Mouse (Mus musculus) hindbrain, embryonic 10.5 days (tissue): ENCODE measurements around the gene Ago1. TPM values are rescaled to one million over a fixed set of nuclear protein-coding genes. Genes with fewer than 3 reads are reported as not detected.

ENCODE experiments used
- DNase-seq: peaks from one replicate; pipeline ENCODE4 v3.0.0-alpha.2; 2017; ENCODE audit warnings: low spot score
- H3K27ac ChIP-seq: fragments of 300-500 bp; sonication (generic); 2 replicates; pipeline ENCODE4 v1.5.1; 2016; ENCODE audit warnings: mild to moderate bottlenecking, moderate library complexity
- H3K27me3 ChIP-seq: fragments of 300-500 bp; sonication (generic); 2 replicates; pipeline ENCODE4 v1.6.1; 2016; ENCODE audit warnings: mild to moderate bottlenecking; ENCODE audit not compliant: poor library complexity, insufficient read depth, severe bottlenecking
- H3K36me3 ChIP-seq: fragments of 300-500 bp; sonication (generic); 2 replicates; pipeline ENCODE4 v1.6.1; 2016; ENCODE audit warnings: mild to moderate bottlenecking, moderate library complexity
- H3K4me1 ChIP-seq: fragments of 300-500 bp; sonication (generic); replicated peaks from 2 replicates; pipeline ENCODE4 v1.6.1; 2016; ENCODE audit warnings: mild to moderate bottlenecking
- H3K4me3 ChIP-seq: fragments of 300-500 bp; sonication (generic); 2 replicates; pipeline ENCODE4 v1.5.1; 2016; ENCODE audit warnings: mild to moderate bottlenecking, moderate library complexity
- H3K9me3 ChIP-seq: fragments of 300-500 bp; sonication (generic); 2 replicates; pipeline ENCODE4 v1.6.1; 2016; ENCODE audit warnings: mild to moderate bottlenecking, moderate library complexity
- WGBS: fragments of 180-500 bp; shearing (Covaris S2); methylation state at CpG from one replicate; pipeline ENCODE4 v1.1.7; 2016; 5-methylcytosine and 5-hydroxymethylcytosine counted together
- polyA plus RNA-seq: library from polyadenylated mRNA; unstranded; fragments of >200 nt; fragmentation: Nextera tagmentation; extraction: Ambion mirVana; gene quantifications from 2 replicates; pipeline ENCODE4 v1.2.1, GENCODE M21; 2016

Gene Ago1
- polyA plus RNA-seq, 1 experiment from 2014 or later, result 13.2 TPM

DNA sequence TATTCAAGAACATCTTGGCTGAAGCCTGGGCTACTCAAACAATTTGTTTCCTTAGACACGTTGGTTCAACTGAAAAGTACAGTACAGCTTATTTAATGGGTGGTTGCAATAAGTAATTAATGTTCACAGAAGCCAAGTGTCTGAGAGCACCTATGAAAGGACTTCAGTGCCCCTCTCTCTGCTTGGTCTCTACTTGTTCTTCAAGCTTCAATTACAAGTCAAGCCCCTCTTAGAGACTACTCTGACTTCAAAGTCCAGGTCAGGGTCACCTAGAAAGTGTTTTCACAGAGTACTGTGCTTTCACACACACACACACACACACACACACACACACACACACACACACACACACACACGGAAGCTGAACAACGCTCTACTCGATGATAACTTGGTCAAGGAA lies 25.0 kb upstream of the Ago1 start:
- WGBS, result 89% methylated on average over 4 of the region's 4 CpGs
- H3K27me3 ChIP-seq, result no peaks in the 10 kb centered on the region
- no peak for DNase-seq
- no peak overlapping the region for H3K27ac ChIP-seq
- no peak overlapping the region for H3K4me3 ChIP-seq
- H3K9me3 ChIP-seq, result no peaks in the 10 kb centered on the region
- no peaks in the 10 kb centered on the region for H3K4me1 ChIP-seq
- H3K36me3 ChIP-seq, result peaks cover 14% of the 10 kb centered on the region; the same call in 1 of the 2 replicates

DNA sequence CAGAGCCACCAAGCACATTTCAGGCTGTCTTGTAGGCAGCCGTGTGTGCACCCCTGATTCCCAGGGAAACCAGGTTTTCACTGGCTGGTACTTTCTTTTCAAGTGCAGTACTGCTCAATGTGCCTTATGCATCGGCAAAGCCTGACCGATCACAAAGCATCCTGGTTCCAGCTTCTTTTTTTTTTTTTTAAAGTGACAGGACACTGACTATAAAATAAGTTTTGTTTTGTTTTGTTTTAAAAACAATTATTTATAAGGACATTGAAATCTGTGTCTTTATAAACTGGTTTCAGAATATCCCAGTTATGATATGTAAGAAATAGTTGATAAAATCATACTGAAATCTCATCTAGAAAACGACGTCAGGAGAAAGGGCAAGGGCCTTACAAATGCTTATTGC lies 23.6 kb upstream of the Ago1 start:
- Histone ChIP-seq H3K27ac (no peak overlapping the region), H3K4me3 (no peak overlapping the region), H3K27me3 (no peaks in the 10 kb centered on the region), H3K36me3 (peaks cover 13% of the 10 kb centered on the region; the same call in 1 of the 2 replicates), H3K9me3 (no peaks in the 10 kb centered on the region), H3K4me1 (no peaks in the 10 kb centered on the region)
- DNase-seq, result no peak
- WGBS, result 52% methylated on average over 5 of the region's 5 CpGs

DNA sequence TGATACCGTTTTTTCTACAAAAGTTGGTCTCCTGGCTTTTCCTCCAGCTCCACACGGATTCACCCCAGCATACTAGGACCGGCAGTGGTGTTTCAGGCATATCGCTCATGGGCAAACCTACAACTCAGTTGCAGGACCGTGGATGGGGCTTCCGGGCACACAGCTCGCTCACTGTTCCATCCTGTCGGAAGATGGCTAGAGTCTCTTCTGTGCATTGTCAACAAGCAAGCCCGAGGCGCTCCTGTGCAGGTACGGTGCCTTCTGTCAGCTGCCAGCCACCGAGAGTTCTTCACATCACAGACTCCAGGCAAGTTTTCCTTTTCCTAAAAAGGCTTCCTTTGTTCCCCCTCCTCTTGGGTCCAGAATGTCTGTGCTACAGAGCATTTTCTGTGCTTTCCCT lies 22.3 kb upstream of the Ago1 start:
- Histone ChIP-seq H3K27me3 (no peaks in the 10 kb centered on the region), H3K4me1 (no peaks in the 10 kb centered on the region), H3K27ac (no peak overlapping the region), H3K36me3 (peaks cover 9% of the 10 kb centered on the region; the same call in 1 of the 2 replicates), H3K4me3 (no peak overlapping the region), H3K9me3 (no peaks in the 10 kb centered on the region)
- 82% methylated on average over 12 of the region's 12 CpGs for WGBS
- no peak for DNase-seq

DNA sequence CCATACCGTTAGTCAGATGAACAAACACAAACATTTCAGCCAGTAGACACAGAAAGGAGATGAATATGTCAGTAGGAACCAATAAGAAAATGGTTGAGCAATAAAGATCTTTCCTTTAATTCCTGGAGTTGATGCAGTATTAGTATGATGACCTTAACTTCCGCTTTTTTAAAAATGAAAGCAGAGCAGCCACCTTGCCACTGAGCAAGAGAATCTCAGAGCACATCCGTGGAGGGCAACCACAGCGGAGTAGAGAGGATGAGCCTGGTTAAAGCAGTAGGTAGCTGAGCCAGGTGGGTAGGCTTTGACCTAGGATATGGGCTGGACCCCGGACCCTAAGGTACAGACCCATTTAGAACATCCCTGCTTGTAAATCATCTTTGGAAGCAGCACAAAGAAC lies 21.4 kb upstream of the Ago1 start:
- no peak for DNase-seq
- Histone ChIP-seq H3K36me3 (peaks cover 9% of the 10 kb centered on the region; the same call in 1 of the 2 replicates), H3K4me3 (no peak overlapping the region), H3K4me1 (no peaks in the 10 kb centered on the region), H3K9me3 (no peaks in the 10 kb centered on the region), H3K27ac (no peak overlapping the region), H3K27me3 (no peaks in the 10 kb centered on the region)
- 89% methylated on average over 5 of the region's 5 CpGs for WGBS

DNA sequence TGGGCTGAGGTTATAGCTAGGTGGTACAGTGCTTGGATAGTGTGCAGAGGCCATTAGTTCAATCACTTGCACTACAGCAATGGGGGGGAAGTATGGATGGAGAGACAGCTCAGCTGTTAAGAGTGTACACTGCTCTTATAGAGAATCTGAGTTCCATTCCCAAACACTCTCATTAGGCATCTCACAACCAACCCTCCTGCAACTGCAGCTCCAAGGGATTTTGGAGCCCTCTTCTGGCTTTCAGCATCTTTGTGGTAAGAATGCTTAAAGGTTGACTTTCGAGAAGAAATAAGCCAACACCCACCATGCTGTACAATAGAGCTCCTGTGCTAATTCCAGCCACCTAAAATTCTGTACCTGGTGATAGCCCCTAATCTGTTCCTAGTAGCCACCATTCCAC lies 17.8 kb upstream of the Ago1 start:
- DNase-seq, result no peak
- Histone ChIP-seq H3K27ac (no peak overlapping the region), H3K27me3 (no peaks in the 10 kb centered on the region), H3K4me3 (no peak overlapping the region), H3K36me3 (no peaks in the 10 kb centered on the region), H3K9me3 (no peaks in the 10 kb centered on the region), H3K4me1 (no peaks in the 10 kb centered on the region)
- WGBS, result 87% methylated on average over 1 of the region's 1 CpGs

DNA sequence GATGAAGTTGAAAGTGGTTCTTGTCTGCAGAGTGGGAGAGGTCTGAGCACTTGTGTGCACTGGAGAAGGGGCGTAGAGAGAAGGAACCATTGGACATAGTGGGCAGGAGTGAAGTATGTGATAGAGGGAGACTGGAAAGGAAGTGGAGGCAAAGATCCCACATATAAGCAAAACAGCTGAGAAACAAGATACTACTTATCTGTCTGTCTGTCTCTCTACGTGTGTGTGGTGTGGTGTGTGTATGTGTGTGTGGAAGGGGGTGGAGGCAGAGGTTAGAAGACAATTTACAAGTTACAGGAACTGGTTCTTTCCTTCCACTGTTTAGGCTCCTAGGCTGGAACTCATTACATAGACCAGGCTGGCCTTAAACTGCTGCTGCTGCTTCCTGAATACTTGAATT lies 16.7 kb upstream of the Ago1 start:
- 85% methylated on average over 2 of the region's 2 CpGs for WGBS

DNA sequence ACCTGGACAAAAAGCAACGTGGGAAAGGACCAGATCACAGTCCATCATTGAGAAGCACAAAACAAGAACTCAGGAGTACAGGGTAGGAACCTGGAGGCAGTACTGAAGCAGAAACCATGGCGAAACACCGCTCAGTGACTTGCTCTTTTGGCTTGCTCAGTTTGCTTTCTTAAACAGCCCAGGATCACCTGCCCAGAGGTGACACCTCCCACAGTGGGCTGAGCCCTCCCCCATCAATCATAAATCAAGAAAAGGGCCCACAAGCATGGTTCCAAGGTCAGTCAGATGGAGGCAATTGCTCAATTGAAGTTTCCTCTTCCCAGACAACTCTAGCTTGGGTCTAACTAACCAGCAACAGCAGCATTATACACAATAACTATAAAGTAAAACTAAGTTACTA lies 15.5 kb upstream of the Ago1 start:
- no peaks in the 10 kb centered on the region for H3K27me3 ChIP-seq
- WGBS, result 86% methylated on average over 3 of the region's 3 CpGs
- no peaks in the 10 kb centered on the region for H3K36me3 ChIP-seq
- no peaks in the 10 kb centered on the region for H3K4me1 ChIP-seq
- H3K4me3 ChIP-seq, result no peak overlapping the region
- no peaks in the 10 kb centered on the region for H3K9me3 ChIP-seq
- no peak overlapping the region for H3K27ac ChIP-seq
- no peak for DNase-seq

More for the DNA sequence above, 16.7 kb upstream of the Ago1 start:
- Histone ChIP-seq H3K27me3 (no peaks in the 10 kb centered on the region), H3K36me3 (no peaks in the 10 kb centered on the region), H3K4me1 (no peaks in the 10 kb centered on the region), H3K9me3 (no peaks in the 10 kb centered on the region), H3K27ac (no peak overlapping the region), H3K4me3 (no peak overlapping the region)
- no peak for DNase-seq

DNA sequence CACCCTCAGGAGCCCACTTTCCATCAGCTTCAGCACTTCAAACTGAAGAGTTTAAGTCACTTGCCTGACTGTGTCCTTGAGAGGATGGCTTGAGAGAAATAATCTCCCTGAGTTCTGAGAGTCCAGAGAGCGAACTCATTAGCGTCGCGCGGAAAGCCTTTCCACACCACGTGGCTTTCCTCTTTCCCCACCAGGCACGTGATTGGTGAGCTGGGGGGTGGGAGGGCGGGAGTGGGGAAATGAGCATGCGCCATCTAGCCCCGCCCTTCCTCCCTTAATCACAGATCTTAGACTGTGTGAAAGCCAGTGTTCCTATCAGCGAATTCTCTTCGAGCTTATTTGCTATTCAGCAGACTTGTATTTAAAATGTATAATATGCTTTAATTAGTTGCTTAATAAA lies 14.6 kb upstream of the Ago1 start:
- no peaks in the 10 kb centered on the region for H3K4me1 ChIP-seq
- H3K36me3 ChIP-seq, result no peaks in the 10 kb centered on the region
- no peak for DNase-seq
- no peaks in the 10 kb centered on the region for H3K27me3 ChIP-seq
- no peaks in the 10 kb centered on the region for H3K9me3 ChIP-seq
- H3K4me3 ChIP-seq, result no peak overlapping the region
- 80% methylated on average over 12 of the region's 12 CpGs for WGBS
- no peak overlapping the region for H3K27ac ChIP-seq

DNA sequence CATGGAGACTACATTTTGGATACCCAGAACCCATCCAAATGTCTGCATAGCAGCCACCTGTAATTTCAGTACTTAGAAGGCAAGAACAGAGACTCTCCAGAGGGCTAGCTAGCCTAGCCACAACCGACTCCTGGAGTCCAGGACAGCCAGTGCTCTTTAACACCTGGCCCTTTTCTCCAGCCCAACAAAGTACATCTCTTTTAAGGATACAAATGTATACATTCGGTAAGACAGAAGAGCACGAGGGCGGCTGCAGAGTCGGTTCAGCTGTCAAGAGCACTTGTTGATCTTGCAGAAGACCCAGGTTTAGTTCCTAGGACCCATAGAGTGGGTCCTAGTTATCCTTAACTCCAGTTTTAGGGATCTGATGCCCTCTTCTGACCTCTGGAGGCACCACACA lies 13.1 kb upstream of the Ago1 start:
- no peaks in the 10 kb centered on the region for H3K27me3 ChIP-seq
- no peak overlapping the region for H3K27ac ChIP-seq
- no peak overlapping the region for H3K4me3 ChIP-seq
- DNase-seq, result no peak
- H3K9me3 ChIP-seq, result no peaks in the 10 kb centered on the region
- H3K36me3 ChIP-seq, result no peaks in the 10 kb centered on the region
- H3K4me1 ChIP-seq, result no peaks in the 10 kb centered on the region
- WGBS, result 92% methylated on average over 5 of the region's 5 CpGs

DNA sequence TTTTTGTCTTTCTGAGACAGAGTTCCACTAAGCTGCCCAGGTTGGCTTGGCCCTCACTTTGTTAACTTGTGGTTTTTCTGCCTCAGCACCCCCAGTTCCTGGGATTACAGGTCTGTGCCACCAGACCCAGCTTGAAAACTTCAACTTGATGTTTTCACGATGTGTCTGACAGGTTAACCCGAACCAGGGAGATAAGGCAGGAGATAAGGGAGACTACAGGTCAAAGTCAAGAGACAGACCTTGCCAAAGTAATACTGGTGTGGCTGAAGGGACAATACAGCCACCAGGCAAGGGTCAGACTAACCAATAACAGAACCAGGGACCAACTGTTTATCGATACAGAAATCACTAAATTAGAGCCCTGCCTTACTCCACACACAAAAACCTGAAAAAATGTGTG lies 11.9 kb upstream of the Ago1 start:
- no peaks in the 10 kb centered on the region for H3K4me1 ChIP-seq
- DNase-seq, result no peak
- H3K27ac ChIP-seq, result no peak overlapping the region
- H3K36me3 ChIP-seq, result no peaks in the 10 kb centered on the region
- 79% methylated on average over 3 of the region's 3 CpGs for whole genome bisulfite sequencing
- no peak overlapping the region for H3K4me3 ChIP-seq
- no peaks in the 10 kb centered on the region for H3K9me3 ChIP-seq
- no peaks in the 10 kb centered on the region for H3K27me3 ChIP-seq

DNA sequence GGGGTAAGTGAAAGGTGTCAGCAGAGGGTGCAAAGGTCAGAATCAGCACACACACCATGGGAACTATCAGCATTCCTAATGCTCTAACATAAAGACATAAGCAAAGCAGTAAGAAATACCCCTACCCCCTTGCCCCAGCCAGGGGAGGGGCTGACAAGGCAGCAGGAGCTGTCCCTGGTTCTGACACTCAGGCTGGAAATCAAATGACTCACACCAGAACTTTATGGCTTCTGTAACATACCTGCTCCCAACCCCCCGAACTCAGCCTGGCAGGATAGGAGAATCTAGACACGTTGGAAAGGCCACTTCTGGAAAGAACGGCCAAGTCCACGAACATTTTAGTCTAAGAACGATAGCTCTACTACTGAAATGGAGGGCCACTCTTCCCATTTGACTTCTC lies 4.6 kb upstream of the Ago1 start:
- no peak for DNase-seq
- Histone ChIP-seq H3K4me3 (no peak overlapping the region), H3K36me3 (peaks cover 3% of the 10 kb centered on the region; the same call in 1 of the 2 replicates), H3K27ac (no peak overlapping the region), H3K9me3 (no peaks in the 10 kb centered on the region), H3K4me1 (peaks cover 12% of the 10 kb centered on the region), H3K27me3 (no peaks in the 10 kb centered on the region)
- WGBS, result 60% methylated on average over 5 of the region's 5 CpGs

DNA sequence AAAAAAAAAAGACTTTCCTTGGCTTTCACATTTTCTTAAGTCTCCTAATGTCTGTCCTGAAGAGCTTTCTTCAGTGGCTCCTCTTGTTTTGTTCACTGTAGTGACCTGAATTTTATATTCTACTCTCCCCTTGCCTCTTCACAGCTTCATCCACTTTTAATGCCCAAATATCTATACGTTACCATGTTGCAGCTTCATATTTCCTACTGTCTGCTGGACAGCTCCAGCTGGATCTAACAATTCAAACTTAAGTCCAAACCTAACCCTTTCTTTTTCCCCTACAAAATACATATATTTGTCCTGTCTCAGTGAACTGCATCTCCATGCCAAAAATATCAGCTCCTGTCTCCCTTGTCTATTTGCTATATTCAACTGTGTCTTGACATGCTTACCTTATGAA lies 951 bp upstream of the Ago1 start:
- WGBS, result 71% methylated on average over 1 of the region's 1 CpGs

DNA sequence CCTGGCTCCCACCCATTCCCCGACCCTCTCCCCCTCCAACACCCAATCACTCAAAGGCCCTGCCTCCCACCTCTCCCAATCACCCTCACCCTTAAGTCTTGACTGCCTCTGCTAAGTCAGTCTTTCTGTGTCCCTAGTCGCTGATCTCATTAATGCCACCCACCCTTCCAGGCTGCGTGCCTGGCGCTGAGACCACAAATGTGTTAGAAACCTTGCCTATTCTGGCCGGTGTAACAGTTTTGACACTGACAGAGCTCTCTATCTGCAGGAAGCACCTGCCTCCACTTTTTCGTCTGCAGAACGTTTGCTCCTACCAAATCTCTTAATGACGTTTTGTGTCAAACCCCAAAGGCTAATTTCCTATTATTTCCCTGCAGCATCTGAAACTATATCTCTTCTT lies 542 bp upstream of the Ago1 start:
- peaks cover 53% of the 10 kb centered on the region for H3K4me1 ChIP-seq
- peak overlapping the region; percentile 99 for H3K27ac ChIP-seq
- 10% methylated on average over 8 of the region's 8 CpGs for whole genome bisulfite sequencing
- no peak for DNase-seq
- H3K9me3 ChIP-seq, result no peaks in the 10 kb centered on the region
- H3K36me3 ChIP-seq, result peaks cover 3% of the 10 kb centered on the region; the same call in 1 of the 2 replicates
- H3K27me3 ChIP-seq, result no peaks in the 10 kb centered on the region
- peak overlapping the region; percentile 96 for H3K4me3 ChIP-seq

More for the DNA sequence above, 951 bp upstream of the Ago1 start:
- Histone ChIP-seq H3K36me3 (peaks cover 3% of the 10 kb centered on the region; the same call in 1 of the 2 replicates), H3K4me3 (peak overlapping the region; percentile 96; the same call in 1 of the 2 replicates), H3K27ac (peak overlapping the region; percentile 99), H3K4me1 (peaks cover 49% of the 10 kb centered on the region), H3K9me3 (no peaks in the 10 kb centered on the region), H3K27me3 (no peaks in the 10 kb centered on the region)
- no peak for DNase-seq

DNA sequence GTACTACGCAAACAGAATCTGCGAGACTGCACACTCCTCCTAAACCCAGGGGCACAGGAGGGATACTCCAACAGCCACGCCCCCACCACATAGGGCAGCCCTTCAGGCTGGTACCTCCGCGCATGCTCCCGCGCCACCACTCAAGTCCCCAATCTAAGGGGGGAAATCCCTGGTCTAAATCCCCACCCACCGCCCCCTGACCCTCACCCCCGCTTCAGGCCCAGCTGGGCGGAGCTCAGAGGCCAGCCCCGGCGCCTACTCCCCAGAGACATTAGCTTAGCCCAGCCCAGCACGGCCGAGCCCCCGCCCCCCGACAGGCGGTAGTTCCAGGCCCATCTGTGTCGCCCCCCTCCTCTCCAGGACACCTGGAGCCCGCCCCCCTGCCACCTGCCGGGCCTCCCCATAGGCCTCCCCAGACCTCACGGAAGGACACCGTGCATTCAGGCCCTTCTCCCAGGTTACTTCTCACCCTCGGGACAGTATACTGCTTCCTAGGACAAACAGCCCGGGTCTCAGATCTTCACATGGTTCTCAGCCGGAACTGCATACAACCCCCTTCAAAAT lies 580 bp downstream of the Ago1 start:
- peaks cover 60% of the 10 kb centered on the region for H3K4me1 ChIP-seq
- H3K36me3 ChIP-seq, result peaks cover 8% of the 10 kb centered on the region
- H3K27ac ChIP-seq, result peak overlapping the region; percentile 99
- no peaks in the 10 kb centered on the region for H3K27me3 ChIP-seq
- peak; percentile 91 for DNase-seq
- H3K4me3 ChIP-seq, result peak overlapping the region; percentile 96
- 1% methylated on average over 25 of the region's 25 CpGs for WGBS
- no peaks in the 10 kb centered on the region for H3K9me3 ChIP-seq
